Mouse (Mus musculus): ENCODE measurements around the gene Hpcal4. TPM values are rescaled to one million over a fixed set of nuclear protein-coding genes. Genes with fewer than 3 reads are reported as not detected.

The Hpcal4 gene
- total and polyA plus RNA-seq, 3 experiments: not detected

DNA sequence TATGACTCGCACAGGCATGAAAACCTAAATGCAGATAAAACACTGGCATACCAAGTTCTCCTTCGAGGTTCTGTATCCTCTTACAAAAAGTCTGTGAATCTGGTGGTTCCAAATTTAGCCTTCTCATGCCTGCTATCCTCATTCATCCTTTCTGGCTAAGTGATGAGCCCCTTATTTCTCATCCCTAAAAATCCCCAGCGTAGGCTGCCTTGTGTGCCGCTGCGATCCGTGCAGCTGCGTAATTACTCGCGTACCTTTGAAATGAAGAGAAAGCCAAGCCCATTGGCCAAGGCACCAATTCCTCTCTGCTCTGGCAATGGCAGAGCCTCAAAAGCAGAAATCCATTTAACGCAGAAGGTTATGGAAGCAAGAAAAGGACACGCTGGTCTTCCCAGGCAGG is 10.8 kb downstream of the Hpcal4 start:
- no peaks in the 10 kb centered on the region for H3K4me1 ChIP-seq (ENCODE audit: insufficient read depth, low read depth, low read length)
- no peak for DNase-seq (ENCODE audit: low spot score)
- no peak for ATAC-seq (ENCODE audit: extremely low read depth, insufficient number of reproducible peaks, low FRiP score, poor library complexity, severe bottlenecking)
- peaks cover 11% of the 10 kb centered on the region for H3K27me3 ChIP-seq (ENCODE audit: insufficient read depth, low read length)
- TF ChIP-seq GATA2 (IDR thresholded peaks at IDR 0.05; ENCODE audit: borderline replicate concordance, low read depth, low read length) (no peak), CTCF (IDR thresholded peaks at IDR 0.05; ENCODE audit: low read depth, low read length) (no peak), TAL1 (conservative IDR thresholded peaks at IDR 0.05; ENCODE audit: low read depth, low read length) (no peak), POLR2AphosphoS5 (IDR thresholded peaks at IDR 0.05; ENCODE audit: insufficient replicate concordance, low read depth, low read length) (no peak), GATA1 (IDR thresholded peaks at IDR 0.05; ENCODE audit: borderline replicate concordance, low read length) (no peak)
- H3K4me3 ChIP-seq (ENCODE audit: low read depth, low read length): no peak overlapping the region
- no peaks in the 10 kb centered on the region for H3K36me3 ChIP-seq (replicated peaks)
- no peaks in the 10 kb centered on the region for H3K9me3 ChIP-seq (replicated peaks)

DNA sequence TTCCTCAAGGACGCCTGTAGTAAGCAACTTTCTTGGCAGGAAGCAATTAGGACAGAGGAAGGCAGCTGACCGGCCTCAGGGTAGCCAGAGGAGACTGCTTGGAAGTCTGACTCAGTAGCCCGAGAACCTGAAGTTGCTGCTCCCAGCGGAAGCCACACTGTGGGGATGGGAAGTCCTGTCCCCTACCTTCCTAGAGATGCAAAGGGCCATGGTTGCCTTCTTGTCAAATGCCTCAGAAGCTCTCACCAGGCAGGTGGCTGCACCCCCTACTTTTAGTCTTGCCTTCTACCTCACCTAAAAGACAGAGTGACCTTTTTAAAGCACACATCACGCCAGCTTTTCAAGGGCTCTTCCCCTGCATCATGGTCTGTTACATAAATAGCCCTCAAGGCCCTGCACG is 13.7 kb downstream of the Hpcal4 start:
- DNase-seq (ENCODE audit: low spot score) (no peak), ATAC-seq (ENCODE audit: extremely low read depth, insufficient number of reproducible peaks, low FRiP score, poor library complexity, severe bottlenecking) (no peak)
- H3K27me3 ChIP-seq (ENCODE audit: insufficient read depth, low read length): peaks cover 17% of the 10 kb centered on the region

DNA sequence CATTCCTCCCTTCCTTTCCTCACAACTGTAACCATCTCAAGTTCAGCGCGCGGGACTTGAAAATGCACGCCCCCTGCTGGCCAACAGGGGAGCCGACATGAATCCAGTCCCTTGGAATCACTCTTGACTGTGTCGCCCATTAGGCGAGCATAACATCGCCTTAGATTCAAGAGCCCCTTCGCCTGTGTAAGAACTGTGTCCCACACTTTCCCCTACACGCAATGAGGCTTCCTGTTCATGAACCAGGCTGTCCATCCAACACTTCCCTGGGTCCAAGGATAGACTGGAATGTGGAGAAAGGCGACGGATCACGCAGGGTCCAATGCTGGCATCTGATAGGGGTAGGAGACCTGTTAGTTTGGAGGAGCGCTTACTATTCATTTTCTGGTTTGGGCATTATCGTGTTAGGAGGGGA is 17.8 kb downstream of the Hpcal4 start:
- H3K9me3 ChIP-seq (replicated peaks): no peaks in the 10 kb centered on the region
- peaks cover 24% of the 10 kb centered on the region for H3K27me3 ChIP-seq (ENCODE audit: insufficient read depth, low read length)
- H3K36me3 ChIP-seq (replicated peaks): no peaks in the 10 kb centered on the region
- no peaks in the 10 kb centered on the region for H3K4me1 ChIP-seq (ENCODE audit: insufficient read depth, low read depth, low read length)
- DNase-seq (ENCODE audit: low spot score) (peak; percentile 59), ATAC-seq (ENCODE audit: extremely low read depth, insufficient number of reproducible peaks, low FRiP score, poor library complexity, severe bottlenecking) (no peak)
- no peak overlapping the region for H3K4me3 ChIP-seq (ENCODE audit: low read depth, low read length)
- no peak for TF ChIP-seq TAL1 (conservative IDR thresholded peaks at IDR 0.05; ENCODE audit: low read depth, low read length)
- peak; percentile 75 for TF ChIP-seq CTCF (IDR thresholded peaks at IDR 0.05; ENCODE audit: low read depth, low read length)

More for the DNA sequence above, 13.7 kb downstream of the Hpcal4 start:
- no peaks in the 10 kb centered on the region for H3K36me3 ChIP-seq (replicated peaks)
- no peak overlapping the region for H3K4me3 ChIP-seq (ENCODE audit: low read depth, low read length)
- H3K4me1 ChIP-seq (ENCODE audit: insufficient read depth, low read depth, low read length): no peaks in the 10 kb centered on the region
- H3K9me3 ChIP-seq (replicated peaks): no peaks in the 10 kb centered on the region
- no peak for TF ChIP-seq GATA2 (IDR thresholded peaks at IDR 0.05; ENCODE audit: borderline replicate concordance, low read depth, low read length)
- TF ChIP-seq GATA1 (IDR thresholded peaks at IDR 0.05; ENCODE audit: borderline replicate concordance, low read length): no peak
- no peak for TF ChIP-seq CTCF (IDR thresholded peaks at IDR 0.05; ENCODE audit: low read depth, low read length)
- TF ChIP-seq POLR2AphosphoS5 (IDR thresholded peaks at IDR 0.05; ENCODE audit: insufficient replicate concordance, low read depth, low read length): no peak
- no peak for TF ChIP-seq TAL1 (conservative IDR thresholded peaks at IDR 0.05; ENCODE audit: low read depth, low read length)

DNA sequence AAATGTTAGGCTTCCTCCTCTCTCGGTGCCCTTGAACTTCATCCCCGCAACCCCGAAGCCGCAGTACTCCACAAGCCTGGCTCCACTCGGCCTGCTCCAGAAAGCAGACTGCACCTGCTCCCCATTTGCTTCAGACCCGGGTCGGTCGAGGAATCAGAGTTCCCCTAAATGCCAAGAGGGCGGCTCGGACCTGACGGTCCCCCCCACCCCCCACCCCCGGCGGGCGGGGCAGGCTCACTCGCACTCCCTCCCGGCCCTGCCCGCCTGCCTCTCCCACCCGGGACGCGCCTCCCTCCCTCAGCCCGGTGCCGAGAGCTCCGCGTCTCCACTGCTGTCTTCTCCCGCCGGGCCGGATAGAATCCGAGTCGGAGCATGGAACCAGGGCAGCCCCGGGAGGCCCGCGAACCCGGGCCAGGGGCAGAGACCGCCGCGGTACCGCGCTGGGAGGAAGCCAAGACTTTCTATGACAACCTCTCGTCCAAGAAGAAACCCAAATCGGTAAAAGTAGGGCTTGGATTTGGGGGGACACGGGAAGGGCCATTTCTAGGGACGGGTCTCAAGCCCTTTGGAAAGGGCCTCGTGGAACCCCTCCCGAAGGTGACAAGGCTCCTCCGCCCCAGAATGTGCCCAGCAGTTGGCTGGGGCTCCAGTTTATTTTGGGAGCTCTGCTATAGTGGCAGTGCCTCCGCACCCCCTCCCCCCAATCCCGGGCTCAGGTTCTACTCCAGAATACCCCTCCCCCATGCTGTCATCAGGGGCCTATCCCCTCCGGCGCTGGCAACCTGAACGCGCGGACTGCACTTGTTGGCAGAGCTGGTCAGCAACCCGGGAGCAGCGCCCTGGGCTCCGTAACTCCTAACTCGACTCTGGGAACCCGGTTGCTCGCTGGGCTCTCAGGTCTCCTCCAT is 18.4 kb downstream of the Hpcal4 start, which contains the start of gene Nt5c1a:
Gene Nt5c1a, plus strand, starts transcription at position 319 of the 908 bp plus-strand sequence.
- no peaks in the 10 kb centered on the region for H3K4me1 ChIP-seq (ENCODE audit: insufficient read depth, low read depth, low read length)
- H3K4me3 ChIP-seq (ENCODE audit: low read depth, low read length): no peak within 1 kb of the TSS
- peaks cover 24% of the 10 kb centered on the region for H3K27me3 ChIP-seq (ENCODE audit: insufficient read depth, low read length)
- TF ChIP-seq GATA1 (IDR thresholded peaks at IDR 0.05; ENCODE audit: borderline replicate concordance, low read length): no peak
- no peak for TF ChIP-seq POLR2AphosphoS5 (IDR thresholded peaks at IDR 0.05; ENCODE audit: insufficient replicate concordance, low read depth, low read length)
- TF ChIP-seq GATA2 (IDR thresholded peaks at IDR 0.05; ENCODE audit: borderline replicate concordance, low read depth, low read length): no peak
- TF ChIP-seq CTCF (IDR thresholded peaks at IDR 0.05; ENCODE audit: low read depth, low read length): no peak
- no peak for TF ChIP-seq TAL1 (conservative IDR thresholded peaks at IDR 0.05; ENCODE audit: low read depth, low read length)
- ATAC-seq (ENCODE audit: extremely low read depth, insufficient number of reproducible peaks, low FRiP score, poor library complexity, severe bottlenecking) (no peak), DNase-seq (ENCODE audit: low spot score) (no peak)
- no peaks in the 10 kb centered on the region for H3K36me3 ChIP-seq (replicated peaks)
- H3K9me3 ChIP-seq (replicated peaks): no peaks in the 10 kb centered on the region

DNA sequence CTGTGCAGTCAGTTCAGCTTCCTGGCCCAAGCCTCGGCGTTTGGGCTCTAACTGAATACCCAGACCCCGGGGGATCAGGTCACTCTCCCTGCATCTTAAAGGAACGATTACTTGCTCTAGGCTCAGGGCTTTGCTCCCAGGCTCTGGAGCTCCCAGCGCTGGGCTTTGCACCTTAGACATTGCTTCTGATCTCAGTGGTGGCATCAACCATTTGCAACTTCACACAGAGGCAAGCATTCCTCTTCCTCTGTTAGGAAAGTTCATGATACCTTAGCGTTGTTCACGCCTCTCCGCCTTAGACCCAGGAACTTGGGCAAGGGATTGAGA is 19.0 kb downstream of the Hpcal4 start:
- no peak for TF ChIP-seq CTCF (IDR thresholded peaks at IDR 0.05; ENCODE audit: low read depth, low read length)
- TF ChIP-seq TAL1 (conservative IDR thresholded peaks at IDR 0.05; ENCODE audit: low read depth, low read length): no peak
- TF ChIP-seq POLR2AphosphoS5 (IDR thresholded peaks at IDR 0.05; ENCODE audit: insufficient replicate concordance, low read depth, low read length): no peak
- Histone ChIP-seq H3K27me3 (ENCODE audit: insufficient read depth, low read length) (peaks cover 22% of the 10 kb centered on the region), H3K36me3 (replicated peaks) (no peaks in the 10 kb centered on the region), H3K4me1 (ENCODE audit: insufficient read depth, low read depth, low read length) (no peaks in the 10 kb centered on the region), H3K9me3 (replicated peaks) (no peaks in the 10 kb centered on the region), H3K4me3 (ENCODE audit: low read depth, low read length) (no peak overlapping the region)
- no peak for DNase-seq (ENCODE audit: low spot score)
- no peak for ATAC-seq (ENCODE audit: extremely low read depth, insufficient number of reproducible peaks, low FRiP score, poor library complexity, severe bottlenecking)

DNA sequence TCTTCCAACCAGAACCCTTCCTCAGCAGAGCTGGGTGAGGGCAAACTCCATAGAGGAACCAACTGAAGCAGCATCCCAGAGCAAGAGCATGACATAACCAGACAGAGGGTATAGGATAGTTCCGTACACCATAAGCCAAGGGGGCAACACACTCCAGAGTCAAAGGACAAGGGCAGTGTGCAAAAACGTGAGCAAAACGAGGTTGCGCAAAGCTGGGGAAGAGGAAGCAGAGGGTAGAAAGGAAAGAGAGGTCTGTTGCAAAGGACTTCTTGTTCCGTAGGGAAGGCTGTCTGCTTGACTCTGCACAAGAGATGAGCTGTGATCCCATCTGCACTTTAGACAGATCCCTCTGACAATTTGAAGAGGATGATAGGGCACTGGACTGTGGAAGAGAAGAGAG is 24.3 kb downstream of the Hpcal4 start:
- Histone ChIP-seq H3K36me3 (replicated peaks) (no peaks in the 10 kb centered on the region), H3K4me3 (ENCODE audit: low read depth, low read length) (no peak overlapping the region), H3K4me1 (ENCODE audit: insufficient read depth, low read depth, low read length) (no peaks in the 10 kb centered on the region), H3K27me3 (ENCODE audit: insufficient read depth, low read length) (peaks cover 6% of the 10 kb centered on the region; the same call in 1 of the 2 replicates), H3K9me3 (replicated peaks) (no peaks in the 10 kb centered on the region)
- ATAC-seq (ENCODE audit: extremely low read depth, insufficient number of reproducible peaks, low FRiP score, poor library complexity, severe bottlenecking): no peak
- no peak for DNase-seq (ENCODE audit: low spot score)
- no peak for TF ChIP-seq TAL1 (conservative IDR thresholded peaks at IDR 0.05; ENCODE audit: low read depth, low read length)
- no peak for TF ChIP-seq POLR2AphosphoS5 (IDR thresholded peaks at IDR 0.05; ENCODE audit: insufficient replicate concordance, low read depth, low read length)
- TF ChIP-seq CTCF (IDR thresholded peaks at IDR 0.05; ENCODE audit: low read depth, low read length): no peak
- no peak for TF ChIP-seq GATA2 (IDR thresholded peaks at IDR 0.05; ENCODE audit: borderline replicate concordance, low read depth, low read length)
- TF ChIP-seq GATA1 (IDR thresholded peaks at IDR 0.05; ENCODE audit: borderline replicate concordance, low read length): no peak
